Mouse (Mus musculus): Measurements from ENCODE around the gene Espn.
A peak's percentile ranks its signal among the peaks of the same experiment; 100 is the strongest.

Gene Espn

DNA sequence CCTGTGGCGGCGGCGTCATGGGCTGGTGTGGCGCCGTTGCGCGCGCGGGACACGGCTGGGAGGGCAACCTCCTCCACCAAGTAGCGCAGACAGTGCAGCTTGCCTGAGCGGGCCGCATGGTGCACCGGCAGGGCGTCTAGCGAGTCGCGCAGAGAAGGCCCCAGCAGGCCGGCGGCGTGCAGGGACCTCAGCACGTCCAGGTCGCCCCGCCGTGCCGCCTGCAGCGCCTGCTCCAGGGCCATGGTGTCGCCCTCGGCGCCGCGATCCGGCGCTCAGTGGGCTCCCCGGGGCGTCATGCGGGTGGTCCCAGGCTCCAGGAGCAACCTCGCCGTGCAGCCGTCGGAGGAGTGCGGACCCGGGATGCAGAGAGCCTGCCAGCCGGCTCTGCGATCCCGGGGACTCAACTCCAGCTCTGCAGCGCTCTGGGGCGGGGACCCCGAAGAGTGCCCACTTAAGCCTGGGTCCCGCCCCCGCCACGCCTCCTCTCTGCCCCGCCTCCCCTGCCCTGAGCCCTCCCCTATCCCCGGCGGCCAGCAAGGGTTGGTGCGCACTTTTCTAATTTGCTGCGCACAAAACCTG is at the start of gene Espn:
Gene Espn (minus strand): TSS at position 406 of the 579 bp plus-strand sequence.
- no peak for DNase-seq (ENCODE audit: low read depth, low spot score)

DNA sequence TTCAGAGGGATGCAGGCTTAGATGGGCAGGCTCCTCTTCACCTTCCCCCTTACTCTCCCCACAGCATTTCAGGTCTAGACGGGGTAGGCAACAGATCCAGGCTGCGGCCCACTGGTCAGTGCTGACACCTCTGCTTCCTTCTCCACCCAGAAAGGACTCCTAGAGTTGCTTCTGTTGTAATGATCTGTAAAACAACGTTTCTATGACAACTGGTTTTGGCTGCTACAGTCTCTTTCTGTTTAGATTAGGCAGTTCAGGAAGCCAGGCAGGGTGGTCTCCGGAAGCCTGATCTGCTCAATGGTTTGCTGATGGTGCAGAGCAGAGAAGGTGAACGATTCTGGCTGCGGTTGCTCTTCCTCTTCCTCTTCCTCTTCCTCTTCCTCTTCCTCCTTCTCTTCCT is 49.3 kb upstream of the Espn start:
- DNase-seq (ENCODE audit: low read depth, low spot score), result no peak

DNA sequence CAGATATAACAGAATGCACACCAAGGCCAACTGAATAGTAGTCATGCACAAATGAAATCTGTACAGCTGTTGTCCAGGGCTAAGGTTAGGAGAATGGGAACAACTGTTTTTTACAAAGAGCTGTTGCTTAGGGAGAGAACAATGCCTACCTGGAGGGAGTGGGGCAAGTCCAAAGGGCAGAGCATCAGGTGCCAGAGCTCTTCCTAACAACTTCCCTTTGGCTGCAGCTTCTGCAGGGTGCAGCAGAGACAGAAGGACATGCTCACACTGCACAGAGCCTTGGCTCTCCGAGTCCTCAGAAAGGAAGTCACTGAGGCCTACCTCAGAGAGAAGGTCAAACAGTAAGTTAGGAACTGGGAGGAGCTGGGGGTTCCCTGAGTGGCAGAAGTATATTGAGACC is 47.4 kb upstream of the Espn start:
- DNase-seq (ENCODE audit: low read depth, low spot score), result no peak

DNA sequence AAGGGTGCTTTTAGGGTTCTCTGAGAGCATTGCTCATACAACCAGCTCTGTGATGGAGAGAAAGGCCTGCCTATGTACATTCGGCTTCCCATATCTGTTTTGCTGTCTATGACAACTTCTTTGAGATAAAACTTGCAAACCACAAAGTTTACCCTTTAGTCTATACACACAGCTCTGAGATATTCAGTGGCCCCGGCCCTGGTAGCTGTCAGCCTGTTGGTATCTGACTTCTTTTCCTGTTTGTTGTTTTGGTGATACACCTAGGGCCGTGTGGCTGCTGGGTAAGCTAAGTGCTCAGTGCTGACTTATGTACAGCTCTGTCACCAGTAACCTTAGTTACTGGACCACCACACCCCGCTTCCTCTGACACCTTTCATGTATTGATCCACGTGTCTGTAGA is 45.4 kb upstream of the Espn start:
- DNase-seq (ENCODE audit: low read depth, low spot score), result no peak

DNA sequence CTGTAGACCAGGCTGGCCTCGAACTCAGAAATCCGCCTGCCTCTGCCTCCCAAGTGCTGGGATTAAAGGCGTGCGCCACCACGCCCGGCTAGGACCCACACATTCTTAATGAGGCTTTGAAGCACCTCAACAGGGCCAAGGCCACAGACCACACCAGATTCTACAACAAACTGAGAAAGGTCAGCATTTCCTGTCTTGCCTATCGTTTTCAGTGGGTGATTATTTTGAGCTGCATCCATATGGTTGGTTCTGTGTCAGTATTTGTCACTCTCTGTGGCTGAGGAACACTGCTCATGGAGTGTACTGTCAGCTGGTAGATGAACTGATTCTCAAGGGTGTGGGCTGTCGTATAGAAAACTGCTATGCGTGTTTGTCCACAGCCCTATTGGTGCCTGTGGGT is 44.1 kb upstream of the Espn start:
- no peak for DNase-seq (ENCODE audit: low read depth, low spot score)

DNA sequence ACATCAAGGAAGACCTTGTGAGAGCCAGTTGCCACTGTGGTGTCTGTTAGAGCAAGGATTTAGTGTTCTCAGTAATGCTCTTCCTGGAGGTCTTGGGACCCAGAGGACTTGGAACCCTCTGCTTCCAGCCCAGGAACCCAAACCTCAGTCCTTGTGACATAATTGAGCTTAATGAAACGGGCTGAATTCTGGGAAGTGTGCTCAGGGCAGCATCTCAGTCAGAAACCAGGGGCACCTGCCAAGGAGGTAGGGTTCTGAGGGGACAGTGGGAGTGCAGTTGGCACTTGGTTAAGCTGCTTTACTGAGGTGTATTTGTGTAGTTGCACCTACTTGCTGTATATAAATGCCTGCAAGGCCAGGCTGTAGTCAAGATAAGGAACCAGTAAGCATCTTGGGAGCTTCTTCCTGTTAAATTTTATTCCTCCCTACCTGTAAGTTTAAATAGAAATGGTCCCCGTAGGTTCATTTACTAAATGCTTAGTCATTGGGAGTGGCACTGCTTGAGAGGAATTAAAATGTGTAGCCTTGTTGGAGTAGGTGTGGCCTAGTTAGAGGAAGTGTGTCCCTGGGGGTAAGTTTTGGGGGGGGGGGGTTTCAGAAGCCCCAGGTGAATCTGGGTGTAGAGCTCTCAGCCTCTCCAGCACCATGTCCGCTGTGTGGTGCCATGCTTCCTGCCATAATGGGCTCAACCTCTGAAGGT is 42.5 kb upstream of the Espn start:
- no peak for DNase-seq (ENCODE audit: low read depth, low spot score)

DNA sequence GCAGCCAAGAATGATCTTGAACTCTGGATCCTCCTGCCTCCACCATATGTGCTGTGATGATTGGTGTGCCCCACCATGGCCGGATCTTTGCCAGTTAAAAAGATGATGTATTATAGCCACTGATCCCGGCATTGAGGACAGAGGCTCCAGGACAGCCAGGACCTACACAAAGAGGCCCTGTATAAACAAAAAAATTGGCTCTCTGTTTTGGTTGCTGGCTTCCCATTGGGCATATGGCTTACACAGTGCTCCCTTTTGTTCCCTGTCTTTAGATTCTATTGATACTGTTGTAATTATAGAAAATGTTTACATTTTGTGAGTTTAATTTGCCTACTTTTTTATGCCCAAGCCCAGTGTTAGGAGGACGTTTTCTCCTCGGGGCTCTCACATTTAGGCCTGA is 40.4 kb upstream of the Espn start:
- no peak for DNase-seq (ENCODE audit: low read depth, low spot score)

DNA sequence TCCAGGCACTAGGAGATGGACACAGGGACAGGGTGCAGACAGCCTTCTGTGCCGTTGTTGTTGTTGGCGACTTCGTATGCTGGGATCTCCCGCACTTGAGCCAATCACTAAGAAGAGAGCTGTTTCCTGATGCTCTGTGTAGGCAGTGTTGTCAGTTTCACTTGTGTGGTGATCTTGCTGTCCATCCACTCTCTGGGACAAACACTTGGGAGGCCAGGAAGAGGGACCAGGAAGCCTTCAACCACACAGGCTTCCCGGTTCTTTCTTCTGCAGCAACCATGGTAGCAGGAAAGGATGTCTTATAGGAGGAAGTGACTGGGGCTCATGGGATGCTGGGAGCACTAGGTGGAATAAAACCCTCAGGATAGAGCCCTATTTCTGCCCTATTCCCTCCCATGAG is 38.5 kb upstream of the Espn start:
- no peak for DNase-seq (ENCODE audit: low read depth, low spot score)

DNA sequence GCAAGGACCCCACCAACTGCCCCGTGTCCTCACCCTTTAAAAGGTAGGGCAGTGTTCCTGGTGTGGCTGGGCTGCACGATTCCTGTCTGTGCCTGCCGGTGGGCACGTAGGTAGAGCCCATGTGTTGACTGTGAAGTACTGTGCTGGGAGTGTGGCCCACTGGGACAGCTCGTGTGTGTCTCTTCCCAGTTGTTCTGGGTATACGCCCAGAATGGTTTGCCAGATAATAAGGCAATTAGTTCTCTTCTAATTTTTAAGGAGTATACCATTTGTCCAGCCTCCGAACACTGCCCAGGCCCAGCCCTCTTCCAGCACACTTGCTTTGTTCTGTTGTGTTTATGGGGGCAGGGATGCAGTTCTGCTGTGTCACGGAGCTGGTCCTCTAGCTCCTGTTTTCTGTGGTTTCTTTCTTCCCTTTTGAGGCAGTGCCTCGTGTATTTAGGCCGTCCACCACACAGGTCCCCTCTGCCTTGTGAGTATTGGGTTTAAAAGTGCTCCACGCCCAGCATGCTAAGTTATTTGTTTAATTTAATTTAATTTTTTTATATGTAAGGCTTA is 38.0 kb upstream of the Espn start:
- DNase-seq (ENCODE audit: low read depth, low spot score), result no peak

DNA sequence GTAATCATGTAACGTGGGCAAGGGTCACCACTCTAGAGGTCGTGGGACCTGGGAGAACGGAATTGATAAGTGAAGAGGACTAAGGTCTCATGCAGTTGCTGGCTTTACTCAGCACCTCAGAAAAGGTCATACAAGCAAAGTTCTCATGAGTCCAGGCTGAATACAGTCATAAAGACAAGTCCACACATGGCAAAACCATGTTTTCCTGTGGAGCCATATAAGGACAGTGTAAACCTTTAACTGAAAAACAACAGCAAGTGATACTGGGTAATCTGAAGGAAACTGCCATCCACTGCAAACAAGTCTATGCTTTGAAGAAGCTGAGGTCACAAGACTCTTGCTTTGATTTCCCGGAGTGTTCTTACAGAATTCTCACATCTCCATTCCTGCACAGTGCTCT is 37.5 kb upstream of the Espn start:
- no peak for DNase-seq (ENCODE audit: low read depth, low spot score)

DNA sequence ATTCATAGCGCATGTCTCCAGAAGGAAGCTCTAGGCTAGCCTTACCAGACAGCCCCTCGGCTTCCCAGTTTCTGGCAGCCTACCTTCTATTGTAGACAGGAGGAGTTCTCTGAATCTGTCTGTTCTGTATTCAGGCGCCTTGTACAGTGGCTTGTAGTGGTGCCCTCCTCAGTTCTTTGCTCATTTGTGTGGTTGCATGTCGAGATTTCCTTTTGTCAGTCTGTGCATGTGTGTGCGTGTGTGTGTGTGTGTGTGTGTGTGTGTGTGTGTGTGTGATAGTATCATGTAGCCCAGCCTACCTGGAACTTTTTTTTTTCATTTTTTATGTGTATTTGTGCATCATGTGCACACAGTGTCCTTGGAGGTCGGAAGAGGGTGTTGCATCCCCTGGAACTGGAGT is 36.9 kb upstream of the Espn start:
- DNase-seq (ENCODE audit: low read depth, low spot score), result no peak

DNA sequence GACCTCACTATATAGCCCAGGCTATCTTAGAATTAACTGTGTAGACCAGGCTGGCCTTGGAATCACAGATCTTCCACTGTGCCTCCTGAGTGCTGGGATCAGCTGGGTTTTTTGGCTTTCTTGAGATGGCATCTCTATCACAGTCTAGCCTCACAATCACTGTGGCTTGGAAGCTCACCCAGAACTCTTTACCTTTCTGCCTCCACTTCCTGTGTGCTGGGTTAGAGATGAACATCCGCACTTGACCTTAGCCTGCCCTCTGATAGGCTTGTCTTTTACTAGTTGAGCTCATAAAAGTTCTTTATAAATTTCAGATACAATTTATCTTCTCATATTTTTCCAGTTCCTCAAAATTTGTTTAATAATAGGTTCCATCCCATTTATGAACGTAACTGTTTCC is 36.5 kb upstream of the Espn start:
- no peak for DNase-seq (ENCODE audit: low read depth, low spot score)

DNA sequence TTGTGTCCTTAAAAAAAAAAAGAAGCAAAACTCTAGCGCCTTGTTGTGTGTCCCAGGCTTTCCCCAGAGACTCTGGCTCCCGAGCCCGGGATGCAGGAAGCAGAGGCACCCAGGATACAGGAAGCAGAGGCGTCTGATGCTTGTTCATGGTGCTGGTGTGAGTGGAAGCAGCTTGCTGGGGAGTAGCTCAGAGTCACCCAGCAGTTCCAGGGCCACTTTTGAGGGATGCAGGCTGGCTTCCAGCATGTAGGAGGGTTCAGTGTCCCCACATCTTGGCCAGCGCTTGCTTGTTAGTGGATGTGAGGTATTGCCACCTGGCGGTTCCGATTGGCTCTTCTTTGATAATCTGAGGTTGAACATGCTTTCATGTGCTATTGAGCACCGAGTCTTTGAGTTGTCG is 35.0 kb upstream of the Espn start:
- DNase-seq (ENCODE audit: low read depth, low spot score), result no peak

DNA sequence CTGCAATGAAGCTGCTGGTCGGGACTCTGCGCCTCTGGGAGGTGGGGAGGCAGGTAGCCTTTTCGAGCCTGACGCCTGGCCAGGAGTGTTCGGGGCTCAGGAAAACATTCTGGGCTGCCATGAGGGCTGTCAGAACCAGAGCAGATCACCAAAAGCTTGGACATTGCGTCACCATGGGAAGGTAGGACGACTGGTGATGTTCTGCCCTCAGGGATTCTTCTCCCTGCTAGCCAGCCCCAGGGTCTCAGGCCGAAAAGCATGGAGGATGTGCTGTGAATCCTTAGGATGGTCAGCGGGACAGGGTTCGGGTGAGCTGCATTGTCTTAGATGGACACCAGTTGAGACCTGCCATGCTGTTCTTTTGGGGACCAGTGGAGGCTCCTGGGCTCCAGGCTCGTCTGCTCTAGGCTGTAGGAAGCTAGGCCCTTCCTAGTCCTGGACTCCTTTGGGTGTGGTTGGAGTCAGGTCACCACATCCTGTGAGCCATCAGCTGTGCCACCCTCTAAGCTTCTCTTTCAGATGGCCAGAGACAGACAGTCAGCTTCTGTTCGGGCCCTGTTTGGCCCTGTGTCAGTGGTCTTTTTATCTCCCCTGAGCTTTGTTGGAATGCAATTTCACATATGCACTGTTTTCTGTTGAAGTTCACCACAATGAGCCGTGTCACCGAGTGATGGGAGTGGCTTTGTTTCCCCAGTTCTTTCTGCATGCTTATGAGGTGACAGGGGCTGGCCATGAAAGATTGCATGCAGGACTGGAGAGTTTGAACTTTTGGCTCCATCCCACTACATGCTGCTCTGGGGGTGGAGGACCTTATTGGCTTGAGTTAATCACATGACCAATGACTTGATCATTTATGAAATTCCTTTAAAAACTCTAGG is 34.3 kb upstream of the Espn start:
- peak; percentile 96 for DNase-seq (ENCODE audit: low read depth, low spot score)

DNA sequence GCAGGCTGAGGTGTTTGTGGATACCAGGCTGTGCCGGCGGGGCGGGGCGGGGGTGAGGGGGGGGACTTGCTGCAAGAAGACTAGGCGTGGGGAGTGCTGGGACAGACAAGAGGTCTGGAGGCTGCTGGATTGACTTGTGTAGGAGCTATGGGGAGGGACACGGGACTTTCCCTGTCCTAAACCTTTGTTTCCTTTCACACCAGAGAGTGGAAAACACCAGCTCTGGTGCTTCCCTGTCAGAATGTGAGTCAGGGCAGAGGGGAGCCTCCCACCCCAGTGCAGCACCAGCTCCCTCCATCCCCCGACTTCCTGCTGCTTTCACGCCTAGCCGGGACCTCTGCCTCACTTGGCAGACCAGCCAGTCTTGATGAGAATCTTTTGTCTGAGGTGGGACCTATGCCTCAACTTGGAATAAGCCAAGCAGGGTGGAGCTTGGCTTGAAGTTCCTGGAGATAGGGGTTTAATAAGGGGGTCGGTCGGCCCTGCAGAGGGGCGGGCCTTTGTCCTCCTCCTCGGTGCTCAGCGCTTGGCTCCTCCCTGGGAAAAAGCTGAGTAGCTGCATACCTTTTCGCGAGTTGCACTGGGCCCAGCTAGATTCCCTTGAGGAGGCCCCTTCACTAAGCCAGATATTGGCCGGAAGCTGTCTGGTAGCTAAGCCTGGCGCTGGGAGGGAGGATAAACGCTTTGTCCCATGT is 33.5 kb upstream of the Espn start:
- DNase-seq (ENCODE audit: low read depth, low spot score), result peak; percentile 92

DNA sequence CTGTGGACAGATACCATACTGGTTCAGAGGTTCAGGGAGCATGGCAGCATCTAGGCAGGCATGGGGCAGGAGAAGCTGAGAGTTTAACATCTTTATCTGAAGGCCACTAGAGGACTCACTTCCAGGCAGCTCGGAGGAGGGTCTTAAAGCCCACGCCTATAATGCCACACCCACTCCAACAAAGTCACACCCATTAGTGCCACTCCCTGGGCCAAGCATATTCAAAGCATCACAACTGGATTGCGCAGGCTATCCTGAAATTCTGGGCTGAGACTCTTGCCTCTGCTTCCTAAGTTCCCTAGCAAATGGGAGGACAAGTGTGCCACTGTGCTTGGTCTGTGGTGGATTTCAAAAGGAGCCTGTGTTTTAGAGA is 33.0 kb upstream of the Espn start:
- peak; percentile 96 for DNase-seq (ENCODE audit: low read depth, low spot score)

DNA sequence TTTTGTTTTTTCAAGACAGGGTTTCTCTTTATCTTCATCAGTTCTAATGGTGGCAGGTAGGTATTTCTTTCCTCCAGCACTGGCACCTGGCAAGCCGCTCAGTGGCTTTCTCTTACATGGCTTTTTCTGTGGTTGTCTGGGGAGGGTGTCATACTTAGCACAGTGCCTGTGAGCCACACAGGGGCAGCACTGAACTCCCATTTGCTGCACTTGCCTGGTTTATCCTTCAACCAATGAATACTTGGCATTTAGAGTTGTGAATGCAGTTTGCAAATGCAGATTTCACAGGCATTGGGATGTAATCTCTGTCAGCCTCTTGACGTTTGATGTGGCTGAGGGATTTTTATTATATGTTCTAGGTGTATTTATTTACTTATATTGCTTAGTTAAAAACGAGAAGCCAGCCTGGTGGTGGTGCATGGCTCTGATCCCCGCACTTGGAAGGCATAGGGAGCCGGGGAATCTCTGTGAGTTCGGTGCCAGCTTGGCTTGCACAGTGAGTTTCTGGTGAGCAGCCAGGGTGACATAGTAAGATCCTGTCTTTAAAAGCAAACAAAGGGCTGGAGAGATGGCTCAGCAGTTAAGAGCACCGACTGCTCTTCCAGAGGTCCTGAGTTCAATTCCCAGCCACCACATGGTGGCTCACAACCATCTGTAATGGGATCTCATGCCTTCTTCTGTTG is 32.3 kb upstream of the Espn start:
- peak; percentile 66 for DNase-seq (ENCODE audit: low read depth, low spot score)

DNA sequence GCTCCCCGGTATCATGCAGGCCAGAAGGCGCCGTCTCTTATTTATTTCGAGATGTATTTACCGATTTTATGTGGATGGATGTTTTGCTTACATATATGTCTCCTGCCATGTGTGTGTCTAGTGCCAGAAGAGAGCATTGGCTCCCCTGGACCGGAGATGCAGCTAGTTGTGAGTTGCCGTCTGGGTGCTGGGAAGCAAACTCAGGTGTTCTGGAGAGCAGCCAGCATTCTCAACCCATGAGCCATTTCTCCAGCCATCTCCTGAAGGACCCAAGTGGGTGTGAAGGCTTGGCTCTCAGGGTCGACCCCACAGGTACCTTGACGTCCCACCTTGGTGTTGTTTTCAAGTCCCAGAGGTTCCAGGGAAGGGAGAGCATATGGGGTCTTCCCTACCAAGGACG is 30.0 kb upstream of the Espn start:
- no peak for DNase-seq (ENCODE audit: low read depth, low spot score)

DNA sequence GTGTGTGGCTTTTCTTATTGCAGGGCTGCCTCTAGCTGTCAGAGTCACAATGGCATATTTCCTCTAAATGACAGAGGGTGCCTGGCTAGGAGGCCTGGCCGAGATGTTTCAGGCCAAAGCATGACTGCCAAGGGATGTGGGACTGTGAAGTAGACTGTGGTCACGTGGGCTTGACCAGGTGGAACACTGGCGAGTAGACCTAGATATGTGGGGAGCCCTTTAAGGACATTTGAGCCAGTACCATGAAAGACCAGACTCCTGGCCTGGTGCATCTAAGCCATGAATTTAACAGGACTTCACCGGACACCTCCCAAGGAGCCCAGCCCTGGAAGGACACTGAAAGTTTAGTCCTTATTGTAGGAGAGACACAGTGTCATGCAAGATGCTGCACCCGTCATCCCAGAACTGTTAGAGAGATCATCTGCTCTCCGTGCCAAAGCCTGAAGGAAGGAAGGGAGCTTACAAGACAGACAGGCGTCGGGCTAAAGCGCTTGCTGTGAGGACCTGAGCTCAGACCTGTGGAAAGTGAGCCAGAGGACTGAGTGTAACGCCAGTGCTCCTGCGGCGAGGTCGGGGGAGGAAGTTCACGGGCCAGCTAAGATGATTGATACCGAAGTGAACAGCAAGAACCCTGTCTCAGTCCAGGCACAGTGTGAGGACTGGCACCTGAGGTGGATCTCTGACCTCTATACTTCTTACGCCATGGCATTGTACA is 27.9 kb upstream of the Espn start:
- no peak for DNase-seq (ENCODE audit: low read depth, low spot score)

DNA sequence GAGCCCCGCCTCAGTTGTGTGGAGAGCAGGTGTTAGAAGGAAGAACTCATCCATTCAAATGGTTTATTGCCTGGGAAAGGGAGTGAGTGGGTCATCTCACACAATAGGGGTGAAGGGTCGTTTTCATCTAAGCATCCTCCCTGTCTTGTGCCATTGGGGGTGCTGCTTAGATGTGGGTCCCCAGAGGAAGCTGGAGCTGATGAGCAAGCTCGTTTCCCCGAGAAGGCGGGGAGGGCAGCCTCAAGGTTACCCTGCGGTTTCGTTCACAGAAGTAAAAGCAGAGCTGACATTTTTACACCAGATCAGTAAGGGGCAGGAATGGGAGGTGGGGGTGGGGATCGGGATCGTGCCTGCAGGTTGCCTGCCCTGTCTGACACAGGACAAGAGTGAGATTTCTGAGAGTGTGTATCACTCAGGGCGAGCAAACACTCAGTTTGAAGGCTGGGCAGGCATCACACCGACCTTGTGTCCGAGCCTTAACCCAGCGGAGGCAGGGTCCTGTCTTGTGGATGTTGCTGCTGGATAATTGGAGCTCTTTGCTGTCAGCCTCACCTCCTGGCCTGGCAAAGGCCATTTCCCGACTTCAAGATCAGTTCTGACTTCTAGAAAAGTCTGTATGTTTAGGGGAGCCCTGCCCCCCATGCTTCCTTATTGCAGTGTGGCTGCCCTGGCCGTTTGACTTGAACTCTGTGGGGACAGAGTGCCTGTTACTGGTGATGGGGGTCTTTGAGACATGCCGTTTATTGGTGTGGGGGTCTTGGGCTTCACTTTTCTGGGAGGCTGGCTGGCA is 26.9 kb upstream of the Espn start:
- DNase-seq (ENCODE audit: low read depth, low spot score), result no peak
